Mouse (Mus musculus) testis, adult 2 months (tissue): ENCODE results near the gene Hmga1.

Experiments
- CTCF ChIP-seq: fragments of 200-500 bp; IDR thresholded peaks from 2 replicates; pipeline ENCODE4 v1.5.1; 2012; ENCODE audit warnings: low read depth, mild to moderate bottlenecking, inconsistent platforms, low read length, moderate library complexity; ENCODE audit not compliant: control insufficient read depth, insufficient read depth, insufficient replicate concordance
- POLR2A ChIP-seq: fragments of 200-500 bp; IDR thresholded peaks from 2 replicates; pipeline ENCODE4 v1.6.1; 2012; ENCODE audit warnings: low read depth, mild to moderate bottlenecking, inconsistent platforms, low read length, moderate library complexity; ENCODE audit not compliant: control insufficient read depth

- TF ChIP-seq CTCF (no peak), POLR2A (no peak)
These were observed 11.7 kb upstream of the Hmga1 start for GRCm38 (mm10) chr17:27544551-27544950.
